26 mouse cellular contexts compared by ENCODE assay signal in genomic region chr1:45580466-45580865, GRCm38 (mm10).
A peak's percentile ranks its signal among the peaks of the same experiment; 100 is the strongest.
DNase-seq lines count a peak whose midpoint lies in the region; ATAC-seq lines count a peak whose summit lies in the region.
"Had no signal": no experiment of that assay in that cellular context is flagged by ENCODE, and none has a peak within 500 bp of the region (broad histone marks: within the 10 kb centered on the region; RNA-seq: fewer than 3 reads in every experiment).

No protein-coding gene starts in this region.

- no peaks in the 10 kb centered on the region for H3K36me3 ChIP-seq in limb, embryonic 13.5 days
- no peaks in the 10 kb centered on the region for H3K36me3 ChIP-seq in limb, embryonic 10.5 days
- H3K36me3 ChIP-seq in intestine, embryonic 16.5 days (ENCODE audit: control insufficient read depth, insufficient read depth, low read length) = no peaks in the 10 kb centered on the region
- H3K36me3 ChIP-seq: heart, embryonic 10.5 days; heart, embryonic 15.5 days; liver, embryonic 15.5 days; neural tube, embryonic 15.5 days had no signal

- no peak for DNase-seq in limb, embryonic 10.5 days (ENCODE audit: low spot score)
- DNase-seq in 3134 (ENCODE audit: extremely low read depth, insufficient read length, low spot score) (peak; percentile 39), NIH3T3 (ENCODE audit: low read depth) (peak; percentile 21)
- DNase-seq in forelimb bud, embryonic 11.5 days (ENCODE audit: low read depth, low spot score) = peak; percentile 13
- no peak for DNase-seq in adrenal gland, postnatal 14 days
- DNase-seq: adrenal gland, adult 2 months; cerebellum, adult 8-10 months; cerebellum, postnatal 25 days; gastrocnemius, postnatal 25 days; heart, adult 11 months; kidney, adult 2 months; lung, postnatal 4 days; midbrain, embryonic 14.5 days; retina, postnatal 1 day; right cerebral cortex, postnatal 14 days had no signal

- H3K9me3 ChIP-seq in limb, embryonic 13.5 days = no peaks in the 10 kb centered on the region
- H3K9me3 ChIP-seq in limb, embryonic 10.5 days (replicated peaks) = no peaks in the 10 kb centered on the region
- no peaks in the 10 kb centered on the region for H3K9me3 ChIP-seq in intestine, embryonic 16.5 days (ENCODE audit: control insufficient read depth, low read length)
- H3K9me3 ChIP-seq: heart, embryonic 10.5 days; heart, embryonic 15.5 days; liver, embryonic 15.5 days; neural tube, embryonic 15.5 days had no signal

- H3K4me2 ChIP-seq in limb, embryonic 13.5 days (replicated peaks) = no peak overlapping the region
- no peak overlapping the region for H3K4me2 ChIP-seq in intestine, embryonic 16.5 days (ENCODE audit: low read depth, low read length)
- H3K4me2 ChIP-seq: heart, embryonic 15.5 days; liver, embryonic 15.5 days; neural tube, embryonic 15.5 days had no signal

- WGBS in limb, embryonic 13.5 days = 57% methylated on average over 1 of the region's 1 CpGs
- 85% methylated on average over 1 of the region's 1 CpGs for WGBS in limb, embryonic 10.5 days
- WGBS in intestine, embryonic 16.5 days = 61% methylated on average over 1 of the region's 1 CpGs

- no peak for ATAC-seq in limb, embryonic 13.5 days (ENCODE audit: low FRiP score, low read depth)
- ATAC-seq in intestine, embryonic 16.5 days = no peak
- ATAC-seq: activated CD4-positive, CD25-positive, alpha-beta regulatory T cell, adult 4 months; forebrain, embryonic 14.5 days; hindbrain, embryonic 16.5 days had no signal

- no peak overlapping the region for H3K9ac ChIP-seq in limb, embryonic 13.5 days
- no peak overlapping the region for H3K9ac ChIP-seq in intestine, embryonic 16.5 days (ENCODE audit: low read depth, low read length)
- H3K9ac ChIP-seq: heart, embryonic 15.5 days; liver, embryonic 15.5 days; neural tube, embryonic 15.5 days had no signal

- H3K4me3 ChIP-seq in limb, embryonic 13.5 days = no peak overlapping the region
- H3K4me3 ChIP-seq in limb, embryonic 10.5 days = no peak overlapping the region
- H3K4me3 ChIP-seq in intestine, embryonic 16.5 days (ENCODE audit: low read length) = no peak overlapping the region
- H3K4me3 ChIP-seq: heart, embryonic 10.5 days; heart, embryonic 15.5 days; liver, embryonic 15.5 days; megakaryocyte, embryonic 14.5 days; neural tube, embryonic 15.5 days had no signal

- no peaks in the 10 kb centered on the region for H3K27me3 ChIP-seq in limb, embryonic 13.5 days
- no peaks in the 10 kb centered on the region for H3K27me3 ChIP-seq in limb, embryonic 10.5 days (ENCODE audit: low read depth, poor library complexity, severe bottlenecking)
- no peaks in the 10 kb centered on the region for H3K27me3 ChIP-seq in intestine, embryonic 16.5 days (replicated peaks; ENCODE audit: control insufficient read depth, insufficient read depth, low read length)
- H3K27me3 ChIP-seq: heart, embryonic 15.5 days; liver, embryonic 15.5 days; megakaryocyte, embryonic 14.5 days; neural tube, embryonic 15.5 days had no signal

- H3K27ac ChIP-seq in limb, embryonic 13.5 days = peak overlapping the region; percentile 22; the same call in 1 of the 2 replicates
- H3K27ac ChIP-seq in limb, embryonic 10.5 days = no peak overlapping the region
- H3K27ac ChIP-seq in intestine, embryonic 16.5 days (ENCODE audit: low read length) = no peak overlapping the region
- H3K27ac ChIP-seq: heart, embryonic 10.5 days; heart, embryonic 15.5 days; kidney, postnatal 0 days; liver, embryonic 15.5 days; neural tube, embryonic 15.5 days had no signal

- 0 out of 2 replicates have a peak, but pooled peaks cover 4% of the 10 kb centered on the region for H3K4me1 ChIP-seq in limb, embryonic 13.5 days
- no peaks in the 10 kb centered on the region; the same call in 1 of the 2 replicates for H3K4me1 ChIP-seq in limb, embryonic 10.5 days
- H3K4me1 ChIP-seq in intestine, embryonic 16.5 days (ENCODE audit: control insufficient read depth, insufficient read depth, low read length) = no peaks in the 10 kb centered on the region
- H3K4me1 ChIP-seq: heart, embryonic 10.5 days; heart, embryonic 15.5 days; liver, embryonic 15.5 days; megakaryocyte, embryonic 14.5 days; neural tube, embryonic 15.5 days had no signal

Comparison
In these comparisons a context has a peak if more than half of its experiments do, and no peak if none do; other contexts are left out.
1. DNase-seq: peak in 3134 (single experiment), NIH3T3 (single experiment) and forelimb bud, embryonic 11.5 days (single experiment); none in limb, embryonic 10.5 days (single experiment) and adrenal gland, postnatal 14 days (single experiment).